Mouse (Mus musculus) stomach, postnatal 0 days (tissue): Measurements from ENCODE around the gene Arhgef2.

Source experiments
- CTCF ChIP-seq: IDR thresholded peaks from 2 replicates; pipeline ENCODE4 v1.5.1; 2016; ENCODE audit warnings: antibody characterized with exemption, low read depth, mild to moderate bottlenecking, moderate library complexity
- EP300 ChIP-seq: optimal IDR thresholded peaks from 2 replicates; pipeline ENCODE3; 2016; ENCODE audit warnings: antibody characterized with exemption

- TF ChIP-seq EP300, result no peak
- TF ChIP-seq CTCF, result no peak
Observed at GRCm38 (mm10) chr3:88622113-88622940, 16.6 kb downstream of the Arhgef2 start.
